Mouse (Mus musculus): Measurements from ENCODE around the gene Lrp8.

DNA sequence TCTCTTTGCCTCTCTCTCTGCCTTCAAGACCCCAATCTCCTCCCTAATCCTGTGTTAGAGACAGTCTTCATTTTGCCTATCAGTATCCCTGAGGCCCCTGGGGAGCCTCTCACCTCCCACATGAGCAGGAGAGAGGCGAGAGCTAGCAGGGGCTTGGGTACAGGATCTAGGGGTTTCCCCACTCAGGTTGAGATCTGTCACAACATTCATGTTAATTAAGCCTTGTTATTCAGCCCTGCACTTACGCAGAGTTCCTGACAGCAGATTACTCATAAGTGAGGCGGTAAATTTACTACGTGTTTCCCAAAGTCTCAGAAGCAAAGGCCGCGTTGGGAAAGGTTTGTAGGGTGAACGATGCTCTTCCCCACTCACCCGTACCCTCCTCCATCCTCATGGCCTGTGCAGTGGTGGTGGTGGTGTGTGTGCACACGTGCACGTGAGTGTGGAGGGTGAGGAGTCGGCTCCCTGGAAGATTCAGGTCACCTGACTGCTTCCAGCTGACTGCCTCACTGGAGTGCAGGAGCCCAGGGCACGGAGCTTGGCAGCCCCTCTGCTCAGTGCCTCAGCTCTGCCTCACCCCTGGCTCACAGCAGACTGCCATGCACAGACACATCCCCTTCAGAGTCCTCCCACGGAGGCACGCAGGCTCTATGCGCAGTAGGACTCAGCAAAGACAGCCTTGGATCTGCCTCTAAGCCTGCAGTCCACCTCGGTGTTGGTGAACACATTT is 18.1 kb downstream of the Lrp8 start:
- TF ChIP-seq POLR2AphosphoS2 (IDR thresholded peaks at IDR 0.05; ENCODE audit: insufficient read length, low read depth) (no peak), TCF12 (IDR thresholded peaks at IDR 0.05; ENCODE audit: insufficient read depth, poor library complexity, severe bottlenecking) (no peak), POLR2A (IDR thresholded peaks at IDR 0.05; ENCODE audit: insufficient read length, low read depth) (no peak), CEBPB (IDR thresholded peaks at IDR 0.05; ENCODE audit: insufficient read depth, poor library complexity, severe bottlenecking) (no peak), USF1 (IDR thresholded peaks at IDR 0.05; ENCODE audit: low read depth) (no peak), E2F4 (IDR thresholded peaks at IDR 0.05; ENCODE audit: insufficient read depth) (no peak)
